Mouse (Mus musculus): ENCODE measurements around the gene Smad1. TPM values are rescaled to one million over a fixed set of nuclear protein-coding genes. Genes with fewer than 3 reads are reported as not detected.

The Smad1 gene
- polyA plus RNA-seq, 1 experiment from 2014 or later = 73.5 TPM

- Histone ChIP-seq H3K36me3 (ENCODE audit: control insufficient read depth, insufficient read depth, low read length) (peaks cover 15% of the 10 kb centered on the region; the same call in 1 of the 2 replicates), H3K9ac (replicated peaks; ENCODE audit: low read depth, low read length) (no peak overlapping the region), H3K27ac (ENCODE audit: low read depth, low read length) (no peak overlapping the region), H3K4me3 (ENCODE audit: low read depth, low read length) (no peak overlapping the region), H3K9me3 (ENCODE audit: control insufficient read depth, low read length) (no peaks in the 10 kb centered on the region), H3K4me2 (ENCODE audit: low read depth, low read length) (no peak overlapping the region), H3K27me3 (ENCODE audit: control insufficient read depth, insufficient read depth, low read length) (no peaks in the 10 kb centered on the region), H3K4me1 (ENCODE audit: control insufficient read depth, insufficient read depth, low read length) (0 out of 2 replicates have a peak, but pooled peaks cover 6% of the 10 kb centered on the region)
- ATAC-seq (ENCODE audit: low read depth) = no peak
- 67% methylated on average over 13 of the region's 13 CpGs for WGBS
Measured at GRCm38 (mm10) chr8:79375074-79375774, 24.1 kb downstream of the Smad1 start.

GRCm38 (mm10) chr8:79374410-79374809 lies 24.9 kb downstream of the Smad1 start:
- no peaks in the 10 kb centered on the region for H3K9me3 ChIP-seq (ENCODE audit: control insufficient read depth, low read length)
- ATAC-seq (ENCODE audit: low read depth) = no peak
- H3K27ac ChIP-seq (ENCODE audit: low read depth, low read length) = no peak overlapping the region
- no peaks in the 10 kb centered on the region for H3K27me3 ChIP-seq (ENCODE audit: control insufficient read depth, insufficient read depth, low read length)
- 79% methylated on average over 5 of the region's 5 CpGs for WGBS
- H3K4me1 ChIP-seq (ENCODE audit: control insufficient read depth, insufficient read depth, low read length) = 0 out of 2 replicates have a peak, but pooled peaks cover 6% of the 10 kb centered on the region
- peaks cover 18% of the 10 kb centered on the region; the same call in 1 of the 2 replicates for H3K36me3 ChIP-seq (ENCODE audit: control insufficient read depth, insufficient read depth, low read length)
- no peak overlapping the region for H3K4me2 ChIP-seq (ENCODE audit: low read depth, low read length)
- no peak overlapping the region for H3K4me3 ChIP-seq (ENCODE audit: low read depth, low read length)
- no peak overlapping the region for H3K9ac ChIP-seq (replicated peaks; ENCODE audit: low read depth, low read length)

- Histone ChIP-seq H3K4me2 (ENCODE audit: low read depth, low read length) (no peak overlapping the region), H3K27ac (ENCODE audit: low read depth, low read length) (no peak overlapping the region), H3K4me1 (ENCODE audit: control insufficient read depth, insufficient read depth, low read length) (0 out of 2 replicates have a peak, but pooled peaks cover 6% of the 10 kb centered on the region), H3K27me3 (ENCODE audit: control insufficient read depth, insufficient read depth, low read length) (no peaks in the 10 kb centered on the region), H3K36me3 (ENCODE audit: control insufficient read depth, insufficient read depth, low read length) (peaks cover 22% of the 10 kb centered on the region), H3K4me3 (ENCODE audit: low read depth, low read length) (no peak overlapping the region), H3K9me3 (ENCODE audit: control insufficient read depth, low read length) (no peaks in the 10 kb centered on the region), H3K9ac (replicated peaks; ENCODE audit: low read depth, low read length) (no peak overlapping the region)
- WGBS = 92% methylated on average over 6 of the region's 6 CpGs
- ATAC-seq (ENCODE audit: low read depth) = no peak
Measured at GRCm38 (mm10) chr8:79373563-79373962, 25.8 kb downstream of the Smad1 start.

GRCm38 (mm10) chr8:79372960-79373359 lies 26.4 kb downstream of the Smad1 start:
- Histone ChIP-seq H3K4me2 (ENCODE audit: low read depth, low read length) (no peak overlapping the region), H3K27me3 (ENCODE audit: control insufficient read depth, insufficient read depth, low read length) (no peaks in the 10 kb centered on the region), H3K4me3 (ENCODE audit: low read depth, low read length) (no peak overlapping the region), H3K9ac (replicated peaks; ENCODE audit: low read depth, low read length) (no peak overlapping the region), H3K27ac (ENCODE audit: low read depth, low read length) (no peak overlapping the region), H3K4me1 (ENCODE audit: control insufficient read depth, insufficient read depth, low read length) (0 out of 2 replicates have a peak, but pooled peaks cover 6% of the 10 kb centered on the region), H3K9me3 (ENCODE audit: control insufficient read depth, low read length) (no peaks in the 10 kb centered on the region), H3K36me3 (ENCODE audit: control insufficient read depth, insufficient read depth, low read length) (peaks cover 22% of the 10 kb centered on the region)
- 90% methylated on average over 8 of the region's 8 CpGs for whole genome bisulfite sequencing
- no peak for ATAC-seq (ENCODE audit: low read depth)

- no peak for ATAC-seq (ENCODE audit: low read depth)
- Histone ChIP-seq H3K36me3 (ENCODE audit: control insufficient read depth, insufficient read depth, low read length) (peaks cover 22% of the 10 kb centered on the region), H3K4me1 (ENCODE audit: control insufficient read depth, insufficient read depth, low read length) (0 out of 2 replicates have a peak, but pooled peaks cover 6% of the 10 kb centered on the region), H3K27me3 (ENCODE audit: control insufficient read depth, insufficient read depth, low read length) (no peaks in the 10 kb centered on the region), H3K9me3 (ENCODE audit: control insufficient read depth, low read length) (no peaks in the 10 kb centered on the region), H3K27ac (ENCODE audit: low read depth, low read length) (no peak overlapping the region), H3K4me2 (ENCODE audit: low read depth, low read length) (no peak overlapping the region), H3K9ac (replicated peaks; ENCODE audit: low read depth, low read length) (no peak overlapping the region), H3K4me3 (ENCODE audit: low read depth, low read length) (no peak overlapping the region)
- 75% methylated on average over 9 of the region's 9 CpGs for WGBS
Measured at GRCm38 (mm10) chr8:79372521-79372920, 26.8 kb downstream of the Smad1 start.

GRCm38 (mm10) chr8:79372084-79372483 lies 27.2 kb downstream of the Smad1 start:
- Histone ChIP-seq H3K27me3 (ENCODE audit: control insufficient read depth, insufficient read depth, low read length) (no peaks in the 10 kb centered on the region), H3K4me3 (ENCODE audit: low read depth, low read length) (no peak overlapping the region), H3K9ac (replicated peaks; ENCODE audit: low read depth, low read length) (no peak overlapping the region), H3K27ac (ENCODE audit: low read depth, low read length) (no peak overlapping the region), H3K4me1 (ENCODE audit: control insufficient read depth, insufficient read depth, low read length) (0 out of 2 replicates have a peak, but pooled peaks cover 6% of the 10 kb centered on the region), H3K36me3 (ENCODE audit: control insufficient read depth, insufficient read depth, low read length) (peaks cover 22% of the 10 kb centered on the region), H3K9me3 (ENCODE audit: control insufficient read depth, low read length) (no peaks in the 10 kb centered on the region), H3K4me2 (ENCODE audit: low read depth, low read length) (no peak overlapping the region)
- no peak for ATAC-seq (ENCODE audit: low read depth)
- 77% methylated on average over 9 of the region's 9 CpGs for WGBS

- Histone ChIP-seq H3K4me3 (ENCODE audit: low read depth, low read length) (no peak overlapping the region), H3K4me2 (ENCODE audit: low read depth, low read length) (no peak overlapping the region), H3K9ac (replicated peaks; ENCODE audit: low read depth, low read length) (no peak overlapping the region), H3K4me1 (ENCODE audit: control insufficient read depth, insufficient read depth, low read length) (0 out of 2 replicates have a peak, but pooled peaks cover 6% of the 10 kb centered on the region), H3K27me3 (ENCODE audit: control insufficient read depth, insufficient read depth, low read length) (no peaks in the 10 kb centered on the region), H3K27ac (ENCODE audit: low read depth, low read length) (no peak overlapping the region), H3K9me3 (ENCODE audit: control insufficient read depth, low read length) (no peaks in the 10 kb centered on the region), H3K36me3 (ENCODE audit: control insufficient read depth, insufficient read depth, low read length) (peaks cover 22% of the 10 kb centered on the region)
- 94% methylated on average over 12 of the region's 12 CpGs for WGBS
- ATAC-seq (ENCODE audit: low read depth) = no peak
Measured at GRCm38 (mm10) chr8:79370646-79371290, 28.6 kb downstream of the Smad1 start.

- WGBS = 86% methylated on average over 6 of the region's 6 CpGs
- H3K9ac ChIP-seq (replicated peaks; ENCODE audit: low read depth, low read length) = no peak overlapping the region
- no peaks in the 10 kb centered on the region for H3K4me1 ChIP-seq (ENCODE audit: control insufficient read depth, insufficient read depth, low read length)
- no peaks in the 10 kb centered on the region for H3K27me3 ChIP-seq (ENCODE audit: control insufficient read depth, insufficient read depth, low read length)
- no peak overlapping the region for H3K4me3 ChIP-seq (ENCODE audit: low read depth, low read length)
- no peak overlapping the region for H3K27ac ChIP-seq (ENCODE audit: low read depth, low read length)
- H3K36me3 ChIP-seq (ENCODE audit: control insufficient read depth, insufficient read depth, low read length) = peaks cover 22% of the 10 kb centered on the region
- no peak for ATAC-seq (ENCODE audit: low read depth)
- H3K4me2 ChIP-seq (ENCODE audit: low read depth, low read length) = no peak overlapping the region
- H3K9me3 ChIP-seq (ENCODE audit: control insufficient read depth, low read length) = no peaks in the 10 kb centered on the region
Measured at GRCm38 (mm10) chr8:79369163-79369562, 30.2 kb downstream of the Smad1 start.

- H3K4me3 ChIP-seq (ENCODE audit: low read depth, low read length) = no peak overlapping the region
- H3K27ac ChIP-seq (ENCODE audit: low read depth, low read length) = no peak overlapping the region
- H3K4me2 ChIP-seq (ENCODE audit: low read depth, low read length) = no peak overlapping the region
- H3K4me1 ChIP-seq (ENCODE audit: control insufficient read depth, insufficient read depth, low read length) = no peaks in the 10 kb centered on the region
- ATAC-seq (ENCODE audit: low read depth) = no peak
- WGBS = 90% methylated on average over 4 of the region's 4 CpGs
- peaks cover 22% of the 10 kb centered on the region for H3K36me3 ChIP-seq (ENCODE audit: control insufficient read depth, insufficient read depth, low read length)
- H3K27me3 ChIP-seq (ENCODE audit: control insufficient read depth, insufficient read depth, low read length) = no peaks in the 10 kb centered on the region
- H3K9me3 ChIP-seq (ENCODE audit: control insufficient read depth, low read length) = no peaks in the 10 kb centered on the region
- no peak overlapping the region for H3K9ac ChIP-seq (replicated peaks; ENCODE audit: low read depth, low read length)
Measured at GRCm38 (mm10) chr8:79367959-79368358, 31.4 kb downstream of the Smad1 start.

Data from neural tube, embryonic 14.5 days (tissue).